Mouse (Mus musculus) MEL (cell line): Measurements from ENCODE around the gene Foxq1. TPM values are rescaled to one million over a fixed set of nuclear protein-coding genes. Genes with fewer than 3 reads are reported as not detected.

Experiments used
- DNase-seq: peaks from one replicate; pipeline ENCODE4 v3.0.0; 2011; ENCODE audit warnings: low read depth, low spot score
- H3K27ac ChIP-seq: 2 replicates; pipeline ENCODE4 v1.5.1; 2012; ENCODE audit warnings: low read depth, mild to moderate bottlenecking, control low read depth, low read length, moderate library complexity; ENCODE audit not compliant: control insufficient read depth
- H3K27me3 ChIP-seq, 2 experiments: fragments of 150-350 bp in 1 of 2; sonication (generic) in 1 of 2; 2 replicates each; pipeline ENCODE4 v1.6.1; 2012; ENCODE audit warnings: low read length in 2 of 2, mild to moderate bottlenecking in 2 of 2, improper control_type of control experiment in 1 of 2, moderate library complexity in 1 of 2; ENCODE audit not compliant: insufficient read depth in 2 of 2, control insufficient read depth in 1 of 2
- H3K36me3 ChIP-seq, 2 experiments: 2 replicates each; pipeline ENCODE4 v1.6.1; 2012 to 2014; ENCODE audit warnings: low read length in 2 of 2, improper control_type of control experiment in 1 of 2, inconsistent platforms in 1 of 2, mild to moderate bottlenecking in 1 of 2; ENCODE audit not compliant: insufficient read depth in 2 of 2, control insufficient read depth in 1 of 2
- H3K4me1 ChIP-seq, 2 experiments: fragments of 150-350 bp in 1 of 2; sonication (generic) in 1 of 2; 2 replicates each; pipeline ENCODE4 v1.6.1; 2012; ENCODE audit warnings: low read length in 2 of 2, improper control_type of control experiment in 1 of 2, mild to moderate bottlenecking in 1 of 2; ENCODE audit not compliant: insufficient read depth in 2 of 2, control insufficient read depth in 1 of 2
- H3K4me3 ChIP-seq, 2 experiments: fragments of 150-350 bp in 1 of 2; sonication (generic) in 1 of 2; 2 replicates each; pipeline ENCODE4 v1.5.1; 2012; ENCODE audit warnings: low read depth in 2 of 2, low read length in 2 of 2, mild to moderate bottlenecking in 2 of 2, moderate library complexity in 2 of 2, control low read depth in 1 of 2, improper control_type of control experiment in 1 of 2; ENCODE audit not compliant: control insufficient read depth in 1 of 2, insufficient read depth in 1 of 2
- H3K79me2 ChIP-seq: 2 replicates; pipeline ENCODE4 v1.6.1; 2012; ENCODE audit warnings: mild to moderate bottlenecking, low read length, moderate library complexity; ENCODE audit not compliant: control insufficient read depth, poor library complexity, insufficient read depth
- H3K9ac ChIP-seq: 2 replicates; pipeline ENCODE4 v1.6.1; 2012; ENCODE audit warnings: low read depth, mild to moderate bottlenecking, control low read depth, low read length, moderate library complexity; ENCODE audit not compliant: control insufficient read depth, poor library complexity, severe bottlenecking
- H3K9me3 ChIP-seq: fragments of 150-350 bp; sonication (generic); replicated peaks from 2 replicates; pipeline ENCODE4 v1.6.1; 2012; ENCODE audit warnings: mild to moderate bottlenecking, low read length, improper control_type of control experiment, moderate library complexity; ENCODE audit not compliant: insufficient read depth
- BHLHE40 ChIP-seq: IDR thresholded peaks from 2 replicates; pipeline ENCODE4 v1.6.1; 2012; ENCODE audit warnings: low read depth, mild to moderate bottlenecking, inconsistent platforms, low read length, improper control_type of control experiment, borderline replicate concordance
- ELF1 ChIP-seq: IDR thresholded peaks from 2 replicates; pipeline ENCODE4 v1.6.1; 2014; ENCODE audit warnings: low read depth, mild to moderate bottlenecking, inconsistent platforms, low read length, improper control_type of control experiment, moderate library complexity
- EP300 ChIP-seq, 2 experiments: IDR thresholded peaks; 2 replicates each; pipeline ENCODE4 v1.6.1; 2011; ENCODE audit warnings: improper control_type of control experiment in 2 of 2, low read length in 2 of 2, low read depth in 1 of 2, mild to moderate bottlenecking in 1 of 2
- HCFC1 ChIP-seq: IDR thresholded peaks from 2 replicates; pipeline ENCODE4 v1.6.1; 2012; ENCODE audit warnings: low read depth, mild to moderate bottlenecking, inconsistent platforms, low read length, improper control_type of control experiment, moderate library complexity
- JUND ChIP-seq: IDR thresholded peaks from 2 replicates; pipeline ENCODE4 v1.6.1; 2011; ENCODE audit warnings: low read depth, mild to moderate bottlenecking, improper control_type of control experiment, low read length
- MAX ChIP-seq: IDR thresholded peaks from 2 replicates; pipeline ENCODE4 v1.6.1; 2011; ENCODE audit warnings: low read length, improper control_type of control experiment
- MEF2A ChIP-seq: IDR thresholded peaks from 2 replicates; pipeline ENCODE4 v1.6.1; 2014; ENCODE audit warnings: low read depth, mild to moderate bottlenecking, inconsistent platforms, low read length, improper control_type of control experiment; ENCODE audit not compliant: poor library complexity, insufficient replicate concordance, severe bottlenecking; ENCODE audit errors: extremely low read depth
- MXI1 ChIP-seq: IDR thresholded peaks from 2 replicates; pipeline ENCODE4 v1.6.1; 2011; ENCODE audit warnings: mild to moderate bottlenecking, low read depth, low read length, improper control_type of control experiment
- MYC ChIP-seq: IDR thresholded peaks from 2 replicates; pipeline ENCODE4 v1.6.1; 2011; ENCODE audit warnings: low read depth, mild to moderate bottlenecking, low read length, improper control_type of control experiment, moderate library complexity
- POLR2A ChIP-seq, 2 experiments: IDR thresholded peaks; 2 replicates each; pipeline ENCODE4 v1.6.1; 2011 to 2012; ENCODE audit warnings: low read length in 2 of 2, mild to moderate bottlenecking in 2 of 2, control low read depth in 1 of 2, improper control_type of control experiment in 1 of 2, low read depth in 1 of 2, moderate library complexity in 1 of 2; ENCODE audit not compliant: control insufficient read depth in 1 of 2, insufficient read depth in 1 of 2, poor library complexity in 1 of 2
- POLR2AphosphoS5 ChIP-seq: IDR thresholded peaks from 2 replicates; pipeline ENCODE4 v1.6.1; 2012; ENCODE audit warnings: low read depth, borderline replicate concordance, mild to moderate bottlenecking, inconsistent platforms, low read length, moderate library complexity, mixed read lengths
- SIN3A ChIP-seq: IDR thresholded peaks from 2 replicates; pipeline ENCODE4 v1.6.1; 2012; ENCODE audit warnings: low read length, improper control_type of control experiment, inconsistent platforms
- TAL1 ChIP-seq: IDR thresholded peaks from 2 replicates; pipeline ENCODE4 v1.6.1; 2012; ENCODE audit warnings: mild to moderate bottlenecking, inconsistent platforms, low read length, moderate library complexity, mixed read lengths
- TBP ChIP-seq: IDR thresholded peaks from 2 replicates; pipeline ENCODE4 v1.8.0; 2011; ENCODE audit warnings: low read depth, low read length, improper control_type of control experiment
- USF2 ChIP-seq, 2 experiments: IDR thresholded peaks; 2 replicates each; pipeline ENCODE4 v1.6.1; 2011 to 2012; ENCODE audit warnings: improper control_type of control experiment in 2 of 2, low read length in 2 of 2, borderline replicate concordance in 1 of 2, inconsistent platforms in 1 of 2, low read depth in 1 of 2, mild to moderate bottlenecking in 1 of 2; ENCODE audit not compliant: insufficient read depth in 1 of 2
- ZKSCAN1 ChIP-seq: IDR thresholded peaks from 2 replicates; pipeline ENCODE4 v1.6.1; 2012; ENCODE audit warnings: low read depth, mild to moderate bottlenecking, inconsistent platforms, low read length, improper control_type of control experiment, moderate library complexity
- ZNF384 ChIP-seq: IDR thresholded peaks from 2 replicates; pipeline ENCODE4 v1.6.1; 2012; ENCODE audit warnings: low read depth, mild to moderate bottlenecking, inconsistent platforms, low read length, improper control_type of control experiment
- polyA plus RNA-seq, 2 experiments: library from polyadenylated mRNA; stranded (reverse) in 1 of 2; unstranded in 1 of 2; fragments of >175 nt in 1 of 2; fragments of >200 nt in 1 of 2; gene quantifications; 2 replicates each; pipeline versions ENCODE4 v1.2.1 to v1.2.4; 2012; ENCODE audit warnings: low replicate concordance in 2 of 2, low read depth in 1 of 2; ENCODE audit not compliant: insufficient read length in 2 of 2, insufficient read depth in 1 of 2, missing spikeins in 1 of 2
- total RNA-seq: library from RNA; depleted of rRNA; stranded (reverse); fragments of 300-350 nt; gene quantifications from 2 replicates; pipeline ENCODE4 v1.2.3, GENCODE M21; 2012

Foxq1 gene
- total and polyA plus RNA-seq, 3 experiments, result not detected

DNA sequence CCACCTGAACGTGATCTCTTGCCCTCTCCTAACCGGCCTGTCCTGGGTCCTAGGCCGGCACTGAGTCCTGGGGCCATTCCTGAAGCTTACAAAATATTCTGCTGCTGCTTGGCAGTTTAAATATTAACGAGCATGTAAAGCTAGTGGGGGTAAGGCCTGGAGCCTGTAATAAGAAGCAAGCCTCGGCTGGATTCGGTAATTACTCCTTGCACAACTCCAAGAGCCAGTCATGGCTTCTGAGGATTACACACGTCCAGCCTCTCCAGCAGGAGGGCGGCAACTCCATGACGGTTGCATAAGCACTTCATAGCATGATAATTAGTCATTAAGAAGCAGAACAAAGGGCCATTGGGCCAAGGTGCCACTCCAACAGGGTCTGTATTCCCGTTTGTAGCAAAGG, 22.5 kb downstream of the Foxq1 start:
- Histone ChIP-seq H3K27me3 (no peaks in the 10 kb centered on the region; a peak in 1 of 4 replicates), H3K4me3 (no peak overlapping the region), H3K9ac (no peak overlapping the region), H3K4me1 (no peaks in the 10 kb centered on the region), H3K36me3 (no peaks in the 10 kb centered on the region), H3K27ac (no peak overlapping the region), H3K79me2 (no peaks in the 10 kb centered on the region), H3K9me3 (no peaks in the 10 kb centered on the region)
- TF ChIP-seq JUND, result no peak
- no peak for TF ChIP-seq USF2 (IDR thresholded peaks at IDR 0.05; ENCODE audit: borderline replicate concordance in 1 of 2, insufficient read depth in 1 of 2, low read depth in 1 of 2, low read length in 2 of 2)
- TF ChIP-seq HCFC1, result no peak
- no peak for TF ChIP-seq MEF2A
- TF ChIP-seq ELF1, result no peak
- TF ChIP-seq TBP, result no peak
- TF ChIP-seq ZNF384, result no peak
- no peak for TF ChIP-seq POLR2AphosphoS5
- no peak for TF ChIP-seq TAL1
- no peak for DNase-seq

GRCm38 (mm10) chr13:31579866-31580265, 23.9 kb downstream of the Foxq1 start:
- no peak for DNase-seq
- no peaks in the 10 kb centered on the region for H3K79me2 ChIP-seq
- H3K27ac ChIP-seq, result no peak overlapping the region
- no peaks in the 10 kb centered on the region for H3K27me3 ChIP-seq
- no peak overlapping the region for H3K9ac ChIP-seq
- no peak overlapping the region for H3K4me3 ChIP-seq
- H3K4me1 ChIP-seq, result no peaks in the 10 kb centered on the region
- no peak for TF ChIP-seq MEF2A
- no peak for TF ChIP-seq POLR2AphosphoS5
- no peak for TF ChIP-seq POLR2A (IDR thresholded peaks at IDR 0.05; ENCODE audit: control insufficient read depth in 1 of 2, insufficient read depth in 1 of 2, low read depth in 1 of 2, low read length in 2 of 2, poor library complexity in 1 of 2)
- no peak for TF ChIP-seq MAX
- TF ChIP-seq BHLHE40, result no peak
- no peak for TF ChIP-seq ZKSCAN1
- no peaks in the 10 kb centered on the region for H3K36me3 ChIP-seq
- no peaks in the 10 kb centered on the region for H3K9me3 ChIP-seq

- no peak overlapping the region for H3K9ac ChIP-seq
Observed at GRCm38 (mm10) chr13:31587341-31587740, 31.4 kb downstream of the Foxq1 start.

More at GRCm38 (mm10) chr13:31587341-31587740, 31.4 kb downstream of the Foxq1 start:
- H3K79me2 ChIP-seq, result no peaks in the 10 kb centered on the region
- TF ChIP-seq SIN3A (no peak), HCFC1 (no peak), USF2 (IDR thresholded peaks at IDR 0.05; ENCODE audit: borderline replicate concordance in 1 of 2, insufficient read depth in 1 of 2, low read depth in 1 of 2, low read length in 2 of 2) (no peak), MAX (no peak), MXI1 (no peak), MYC (no peak), EP300 (IDR thresholded peaks at IDR 0.05; ENCODE audit: low read depth in 1 of 2, low read length in 2 of 2) (no peak)
- TF ChIP-seq, all 39 proteins: peak for 0
- no peak overlapping the region for H3K27ac ChIP-seq
- no peaks in the 10 kb centered on the region for H3K9me3 ChIP-seq
- no peaks in the 10 kb centered on the region for H3K4me1 ChIP-seq
- no peaks in the 10 kb centered on the region for H3K27me3 ChIP-seq
- no peaks in the 10 kb centered on the region for H3K36me3 ChIP-seq
- no peak overlapping the region for H3K4me3 ChIP-seq
- DNase-seq, result no peak
